Mouse (Mus musculus): Measurements from ENCODE around the gene Diras1. TPM values are rescaled to one million over a fixed set of nuclear protein-coding genes. Genes with fewer than 3 reads are reported as not detected.

The Diras1 gene
- polyA plus RNA-seq, 1 experiment, result 0.05 TPM

- Histone ChIP-seq H3K27me3 (ENCODE audit: control insufficient read depth, insufficient read depth, low read length) (no peaks in the 10 kb centered on the region), H3K4me1 (replicated peaks; ENCODE audit: control insufficient read depth, insufficient read depth, low read length) (peaks cover 17% of the 10 kb centered on the region), H3K36me3 (ENCODE audit: control insufficient read depth, insufficient read depth, low read length) (no peaks in the 10 kb centered on the region), H3K4me3 (ENCODE audit: control insufficient read depth, insufficient read depth, low read length) (no peak overlapping the region), H3K27ac (ENCODE audit: control insufficient read depth, insufficient read depth, low read length) (no peak overlapping the region)
- no peak for DNase-seq
- 94% methylated on average over 4 of the region's 4 CpGs for WGBS
- TF ChIP-seq POLR2A (IDR thresholded peaks at IDR 0.05; ENCODE audit: control insufficient read depth, extremely low read depth, insufficient read depth, low read length, poor library complexity) (no peak), CTCF (IDR thresholded peaks at IDR 0.05; ENCODE audit: borderline replicate concordance, control insufficient read depth, extremely low read depth, insufficient read depth, low read length, poor library complexity) (no peak)
These were observed 43.1 kb downstream of the Diras1 start for GRCm38 (mm10) chr10:80982381-80982780.

GRCm38 (mm10) chr10:80981564-80982112 lies 43.8 kb downstream of the Diras1 start:
- Histone ChIP-seq H3K27me3 (ENCODE audit: control insufficient read depth, insufficient read depth, low read length) (no peaks in the 10 kb centered on the region), H3K4me1 (replicated peaks; ENCODE audit: control insufficient read depth, insufficient read depth, low read length) (peaks cover 17% of the 10 kb centered on the region), H3K36me3 (ENCODE audit: control insufficient read depth, insufficient read depth, low read length) (no peaks in the 10 kb centered on the region), H3K4me3 (ENCODE audit: control insufficient read depth, insufficient read depth, low read length) (no peak overlapping the region), H3K27ac (ENCODE audit: control insufficient read depth, insufficient read depth, low read length) (no peak overlapping the region)
- no peak for DNase-seq
- TF ChIP-seq POLR2A (IDR thresholded peaks at IDR 0.05; ENCODE audit: control insufficient read depth, extremely low read depth, insufficient read depth, low read length, poor library complexity) (no peak), CTCF (IDR thresholded peaks at IDR 0.05; ENCODE audit: borderline replicate concordance, control insufficient read depth, extremely low read depth, insufficient read depth, low read length, poor library complexity) (no peak)
- WGBS, result 37% methylated on average over 7 of the region's 7 CpGs

GRCm38 (mm10) chr10:80975478-80975877 lies 50.0 kb downstream of the Diras1 start:
- WGBS, result 96% methylated on average over 11 of the region's 11 CpGs
- Histone ChIP-seq H3K36me3 (ENCODE audit: control insufficient read depth, insufficient read depth, low read length) (no peaks in the 10 kb centered on the region), H3K4me1 (replicated peaks; ENCODE audit: control insufficient read depth, insufficient read depth, low read length) (no peaks in the 10 kb centered on the region), H3K27ac (ENCODE audit: control insufficient read depth, insufficient read depth, low read length) (no peak overlapping the region), H3K27me3 (ENCODE audit: control insufficient read depth, insufficient read depth, low read length) (no peaks in the 10 kb centered on the region), H3K4me3 (ENCODE audit: control insufficient read depth, insufficient read depth, low read length) (no peak overlapping the region)
- TF ChIP-seq CTCF (IDR thresholded peaks at IDR 0.05; ENCODE audit: borderline replicate concordance, control insufficient read depth, extremely low read depth, insufficient read depth, low read length, poor library complexity) (no peak), POLR2A (IDR thresholded peaks at IDR 0.05; ENCODE audit: control insufficient read depth, extremely low read depth, insufficient read depth, low read length, poor library complexity) (no peak)
- DNase-seq, result no peak

GRCm38 (mm10) chr10:80973722-80974121 lies 51.7 kb downstream of the Diras1 start:
- Histone ChIP-seq H3K27me3 (ENCODE audit: control insufficient read depth, insufficient read depth, low read length) (no peaks in the 10 kb centered on the region), H3K36me3 (ENCODE audit: control insufficient read depth, insufficient read depth, low read length) (no peaks in the 10 kb centered on the region), H3K4me1 (replicated peaks; ENCODE audit: control insufficient read depth, insufficient read depth, low read length) (no peaks in the 10 kb centered on the region), H3K27ac (ENCODE audit: control insufficient read depth, insufficient read depth, low read length) (no peak overlapping the region), H3K4me3 (ENCODE audit: control insufficient read depth, insufficient read depth, low read length) (no peak overlapping the region)
- no peak for TF ChIP-seq CTCF (IDR thresholded peaks at IDR 0.05; ENCODE audit: borderline replicate concordance, control insufficient read depth, extremely low read depth, insufficient read depth, low read length, poor library complexity)
- no peak for DNase-seq
- 88% methylated on average over 1 of the region's 1 CpGs for WGBS

- no peak for DNase-seq
- no peak overlapping the region for H3K27ac ChIP-seq (ENCODE audit: control insufficient read depth, insufficient read depth, low read length)
These were observed 53.1 kb downstream of the Diras1 start for GRCm38 (mm10) chr10:80972071-80972987.

GRCm38 (mm10) chr10:80971533-80971932 lies 53.9 kb downstream of the Diras1 start:
- no peak for DNase-seq
- Histone ChIP-seq H3K4me1 (replicated peaks; ENCODE audit: control insufficient read depth, insufficient read depth, low read length) (no peaks in the 10 kb centered on the region), H3K27me3 (ENCODE audit: control insufficient read depth, insufficient read depth, low read length) (no peaks in the 10 kb centered on the region), H3K4me3 (ENCODE audit: control insufficient read depth, insufficient read depth, low read length) (no peak overlapping the region), H3K27ac (ENCODE audit: control insufficient read depth, insufficient read depth, low read length) (no peak overlapping the region), H3K36me3 (ENCODE audit: control insufficient read depth, insufficient read depth, low read length) (no peaks in the 10 kb centered on the region)
- WGBS, result 94% methylated on average over 15 of the region's 15 CpGs
- TF ChIP-seq POLR2A (IDR thresholded peaks at IDR 0.05; ENCODE audit: control insufficient read depth, extremely low read depth, insufficient read depth, low read length, poor library complexity) (no peak), CTCF (IDR thresholded peaks at IDR 0.05; ENCODE audit: borderline replicate concordance, control insufficient read depth, extremely low read depth, insufficient read depth, low read length, poor library complexity) (no peak)

More at GRCm38 (mm10) chr10:80972071-80972987, 53.1 kb downstream of the Diras1 start:
- Histone ChIP-seq H3K4me1 (replicated peaks; ENCODE audit: control insufficient read depth, insufficient read depth, low read length) (no peaks in the 10 kb centered on the region), H3K27me3 (ENCODE audit: control insufficient read depth, insufficient read depth, low read length) (no peaks in the 10 kb centered on the region), H3K36me3 (ENCODE audit: control insufficient read depth, insufficient read depth, low read length) (no peaks in the 10 kb centered on the region), H3K4me3 (ENCODE audit: control insufficient read depth, insufficient read depth, low read length) (no peak overlapping the region)
- no peak for TF ChIP-seq POLR2A (IDR thresholded peaks at IDR 0.05; ENCODE audit: control insufficient read depth, extremely low read depth, insufficient read depth, low read length, poor library complexity)
- 86% methylated on average over 11 of the region's 11 CpGs for WGBS

All from thymus, adult 2 months (tissue).